Mouse (Mus musculus) heart, adult 2 months (tissue): ENCODE results near the gene Pknox2. TPM values are rescaled to one million over a fixed set of nuclear protein-coding genes. Genes with fewer than 3 reads are reported as not detected.

Experiments
- DNase-seq, 2 experiments: peaks; one replicate each; pipeline ENCODE4 v3.0.0; 2021
- H3K27ac ChIP-seq: fragments of 200-600 bp; 2 replicates; pipeline ENCODE4 v1.8.1; 2022
- H3K27me3 ChIP-seq: fragments of 200-500 bp; 2 replicates; pipeline ENCODE4 v1.6.1; 2012; ENCODE audit warnings: mild to moderate bottlenecking, low read length, inconsistent platforms, mixed read lengths; ENCODE audit not compliant: control insufficient read depth, insufficient read depth
- H3K36me3 ChIP-seq: fragments of 200-500 bp; 2 replicates; pipeline ENCODE4 v1.6.1; 2012; ENCODE audit warnings: low read length, inconsistent platforms; ENCODE audit not compliant: control insufficient read depth, insufficient read depth
- H3K4me1 ChIP-seq: fragments of 200-500 bp; 2 replicates; pipeline ENCODE4 v1.6.1; 2011; ENCODE audit warnings: low read length; ENCODE audit not compliant: control insufficient read depth, insufficient read depth
- H3K4me3 ChIP-seq: fragments of 200-600 bp; 2 replicates; pipeline ENCODE4 v1.8.1; 2022
- H3K79me2 ChIP-seq: fragments of 200-500 bp; replicated peaks from 2 replicates; pipeline ENCODE4 v1.6.1; 2012; ENCODE audit warnings: mild to moderate bottlenecking, inconsistent platforms, low read length, moderate library complexity, mixed read lengths; ENCODE audit not compliant: control insufficient read depth, insufficient read depth
- H3K9ac ChIP-seq: fragments of 200-500 bp; 2 replicates; pipeline ENCODE4 v1.6.1; 2012; ENCODE audit warnings: low read depth, mild to moderate bottlenecking, control low read depth, inconsistent platforms, low read length, mixed read lengths
- CTCF ChIP-seq: fragments of 200-600 bp; IDR thresholded peaks from 2 replicates; pipeline ENCODE4 v1.8.1; 2022; ENCODE audit warnings: antibody characterized with exemption, mild to moderate bottlenecking, moderate library complexity
- EP300 ChIP-seq: fragments of 200-500 bp; IDR thresholded peaks from 2 replicates; pipeline ENCODE4 v1.6.1; 2011; ENCODE audit warnings: low read depth, low read length, control low read depth; ENCODE audit not compliant: insufficient read depth
- POLR2A ChIP-seq: fragments of 200-500 bp; IDR thresholded peaks from 2 replicates; pipeline ENCODE4 v1.6.1; 2011; ENCODE audit warnings: mild to moderate bottlenecking, low read depth, low read length, control low read depth; ENCODE audit not compliant: insufficient read depth
- WGBS: fragments of 180-500 bp; shearing (Covaris S2); methylation state at CpG from one replicate; pipeline ENCODE4 v1.1.7; 2018; 5-methylcytosine and 5-hydroxymethylcytosine counted together
- intact Hi-C: fragments of 180-260 bp; cut with DNase I; formaldehyde crosslinking; loops from one replicate; pipeline ENCODE4 v1.15.1; 2025
- polyA plus RNA-seq: library from polyadenylated mRNA; depleted of rRNA; stranded (reverse); fragments of >200 nt; gene quantifications from 2 replicates; pipeline ENCODE4 v1.2.3, GENCODE M21; 2012
- total RNA-seq, 2 experiments: library from RNA; stranded (reverse); gene quantifications; 2 replicates each; pipeline ENCODE4 v1.2.3; 2021

Pknox2 gene
- total and polyA plus RNA-seq, 3 experiments, result 7.8 to 9.9 (median 9.0) TPM

GRCm38 (mm10) chr9:37103778-37104177 lies 43.4 kb downstream of the Pknox2 start:
- 72% methylated on average over 5 of the region's 5 CpGs for WGBS

GRCm38 (mm10) chr9:37101059-37101940 lies 45.9 kb downstream of the Pknox2 start:
- intact Hi-C loops, result loop anchor here (2.0 kb wide), 1 partner anchor 14 kb away; no protein-coding TSS in a partner anchor

More at GRCm38 (mm10) chr9:37103778-37104177, 43.4 kb downstream of the Pknox2 start:
- H3K9ac ChIP-seq, result no peak overlapping the region
- peaks cover 17% of the 10 kb centered on the region for H3K4me1 ChIP-seq
- H3K27me3 ChIP-seq, result no peaks in the 10 kb centered on the region
- no peaks in the 10 kb centered on the region for H3K79me2 ChIP-seq
- DNase-seq, result no peak
- TF ChIP-seq POLR2A (no peak), EP300 (no peak), CTCF (no peak)
- peaks cover 4% of the 10 kb centered on the region for H3K36me3 ChIP-seq
- no peak overlapping the region for H3K27ac ChIP-seq
- H3K4me3 ChIP-seq, result no peak overlapping the region
- intact Hi-C loops, result no loop called here

GRCm38 (mm10) chr9:37099595-37099994 lies 47.6 kb downstream of the Pknox2 start:
- TF ChIP-seq POLR2A (no peak), CTCF (no peak), EP300 (no peak)
- peaks cover 13% of the 10 kb centered on the region for H3K4me1 ChIP-seq
- 60% methylated on average over 3 of the region's 3 CpGs for WGBS
- DNase-seq, result no peak
- no peak overlapping the region for H3K9ac ChIP-seq
- peaks cover 4% of the 10 kb centered on the region for H3K36me3 ChIP-seq
- intact Hi-C loops, result no loop called here
- H3K27me3 ChIP-seq, result no peaks in the 10 kb centered on the region
- peak overlapping the region; percentile 79; the same call in 1 of the 2 replicates for H3K27ac ChIP-seq
- no peak overlapping the region for H3K4me3 ChIP-seq
- H3K79me2 ChIP-seq, result no peaks in the 10 kb centered on the region

More at GRCm38 (mm10) chr9:37101059-37101940, 45.9 kb downstream of the Pknox2 start:
- Histone ChIP-seq H3K27me3 (no peaks in the 10 kb centered on the region), H3K4me3 (no peak overlapping the region), H3K4me1 (peaks cover 13% of the 10 kb centered on the region), H3K27ac (peak overlapping the region; percentile 79), H3K36me3 (peaks cover 4% of the 10 kb centered on the region), H3K9ac (no peak overlapping the region), H3K79me2 (no peaks in the 10 kb centered on the region)
- 33% methylated on average over 11 of the region's 11 CpGs for WGBS
- TF ChIP-seq POLR2A, result 0 out of 2 replicates have a peak, but pooled peaks have one; percentile 23
- no peak for TF ChIP-seq EP300
- DNase-seq, result peak; percentile 43 to 44

GRCm38 (mm10) chr9:37098600-37098999 lies 48.6 kb downstream of the Pknox2 start:
- Histone ChIP-seq H3K9ac (no peak overlapping the region), H3K27ac (no peak overlapping the region), H3K27me3 (no peaks in the 10 kb centered on the region), H3K4me1 (peaks cover 13% of the 10 kb centered on the region), H3K36me3 (peaks cover 4% of the 10 kb centered on the region), H3K4me3 (no peak overlapping the region), H3K79me2 (no peaks in the 10 kb centered on the region)
- 94% methylated on average over 3 of the region's 3 CpGs for WGBS
- TF ChIP-seq EP300 (no peak), POLR2A (no peak), CTCF (no peak)
- intact Hi-C loops, result no loop called here
- DNase-seq, result no peak

- H3K9ac ChIP-seq, result no peak overlapping the region
These were observed 52.8 kb downstream of the Pknox2 start for GRCm38 (mm10) chr9:37094230-37094990.

More at GRCm38 (mm10) chr9:37094230-37094990, 52.8 kb downstream of the Pknox2 start:
- intact Hi-C loops, result no loop called here
- Histone ChIP-seq H3K27me3 (no peaks in the 10 kb centered on the region), H3K36me3 (no peaks in the 10 kb centered on the region), H3K79me2 (no peaks in the 10 kb centered on the region), H3K4me3 (no peak overlapping the region), H3K27ac (no peak overlapping the region), H3K4me1 (0 out of 2 replicates have a peak, but pooled peaks cover 1% of the 10 kb centered on the region)
- peak in 1 of 2 experiments; percentile 25 for DNase-seq
- WGBS, result 77% methylated on average over 11 of the region's 11 CpGs
- TF ChIP-seq POLR2A (no peak), EP300 (no peak), CTCF (no peak)
